Mouse (Mus musculus) neural tube, embryonic 12.5 days (tissue): ENCODE results near the gene Gm29797. TPM values are rescaled to one million over a fixed set of nuclear protein-coding genes. Genes with fewer than 3 reads are reported as not detected.
A peak's percentile ranks its signal among the peaks of the same experiment; 100 is the strongest.

Experiments used
- ATAC-seq: fragments of 200-750 bp; cut with Nextera tagmentation; 2 replicates; pipeline ENCODE4 v1.8.0; 2017; ENCODE audit warnings: low read depth, mild to moderate bottlenecking, moderate TSS enrichment, moderate library complexity; ENCODE audit not compliant: low FRiP score
- H3K27ac ChIP-seq: fragments of 300-500 bp; sonication (generic); 2 replicates; pipeline ENCODE4 v1.5.1; 2016
- H3K27me3 ChIP-seq: fragments of 300-500 bp; sonication (generic); replicated peaks from 2 replicates; pipeline ENCODE4 v1.6.1; 2016; ENCODE audit warnings: mild to moderate bottlenecking
- H3K36me3 ChIP-seq: fragments of 300-500 bp; sonication (generic); 2 replicates; pipeline ENCODE4 v1.6.1; 2016; ENCODE audit warnings: mild to moderate bottlenecking
- H3K4me1 ChIP-seq: fragments of 300-500 bp; sonication (generic); 2 replicates; pipeline ENCODE4 v1.6.1; 2016
- H3K4me2 ChIP-seq: fragments of 300-500 bp; sonication (generic); replicated peaks from 2 replicates; pipeline ENCODE4 v1.6.1; 2016; ENCODE audit warnings: mild to moderate bottlenecking
- H3K4me3 ChIP-seq: fragments of 300-500 bp; sonication (generic); 2 replicates; pipeline ENCODE4 v1.5.1; 2016
- H3K9ac ChIP-seq: fragments of 300-500 bp; sonication (generic); 2 replicates; pipeline ENCODE4 v1.6.1; 2016; ENCODE audit warnings: mild to moderate bottlenecking
- H3K9me3 ChIP-seq: fragments of 300-500 bp; sonication (generic); 2 replicates; pipeline ENCODE4 v1.6.1; 2016; ENCODE audit warnings: mild to moderate bottlenecking
- whole genome bisulfite sequencing: fragments of 180-500 bp; shearing (Covaris S2); methylation state at CpG from one replicate; pipeline ENCODE4 v1.1.7; 2016; 5-methylcytosine and 5-hydroxymethylcytosine counted together
- polyA plus RNA-seq: library from polyadenylated mRNA; unstranded; fragments of >200 nt; fragmentation: Nextera tagmentation; extraction: Ambion mirVana; gene quantifications from 2 replicates; pipeline ENCODE4 v1.2.1, GENCODE M21; 2016

Gm29797 gene
- polyA plus RNA-seq, 1 experiment from 2014 or later: not detected

DNA sequence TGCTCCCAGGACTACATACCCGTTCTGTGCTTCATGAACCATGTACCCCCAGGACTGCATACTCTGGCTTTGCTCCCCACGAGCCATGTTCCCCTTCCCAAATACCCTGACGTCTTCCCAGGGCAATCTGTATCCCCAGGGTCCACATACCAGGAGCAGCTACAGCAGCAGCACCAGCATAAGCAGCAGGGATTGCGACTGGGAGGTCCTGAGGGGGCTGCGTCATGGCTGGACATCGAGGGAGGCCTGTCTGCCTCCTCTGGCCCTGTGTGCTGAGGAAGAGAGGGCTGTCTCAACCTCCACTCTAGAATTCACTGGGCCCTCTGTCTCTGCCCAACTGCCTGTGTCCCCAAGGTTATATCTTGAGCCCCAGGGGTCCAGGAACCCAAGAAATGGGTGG, 34.2 kb downstream of the Gm29797 start:
- H3K9me3 ChIP-seq: no peaks in the 10 kb centered on the region
- H3K36me3 ChIP-seq: peaks cover 28% of the 10 kb centered on the region
- ATAC-seq: no peak
- WGBS: 86% methylated on average over 6 of the region's 6 CpGs
- no peak overlapping the region for H3K4me3 ChIP-seq
- H3K4me2 ChIP-seq: no peak overlapping the region
- H3K27me3 ChIP-seq: no peaks in the 10 kb centered on the region
- H3K4me1 ChIP-seq: peaks cover 13% of the 10 kb centered on the region
- no peak overlapping the region for H3K9ac ChIP-seq
- no peak overlapping the region for H3K27ac ChIP-seq

DNA sequence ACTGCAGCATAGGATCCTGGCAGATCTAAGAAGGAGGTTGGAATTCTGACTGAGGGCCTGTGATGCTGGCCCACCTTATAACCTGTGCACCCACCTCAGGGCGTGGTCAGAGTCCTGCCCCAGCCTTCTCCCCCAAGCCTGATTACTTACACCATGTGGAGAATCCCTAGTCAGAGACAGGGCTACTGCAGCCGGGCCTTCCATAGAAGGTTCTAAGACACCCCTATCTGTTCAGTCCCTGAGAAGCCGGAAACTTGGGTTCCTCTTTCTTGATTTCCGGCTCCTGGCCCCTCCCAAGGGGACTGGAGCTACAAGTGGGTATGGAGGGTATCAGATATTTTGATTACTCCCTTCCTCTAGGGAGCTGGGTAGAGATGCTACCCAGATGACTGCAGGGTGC, 34.7 kb downstream of the Gm29797 start:
- H3K27ac ChIP-seq: no peak overlapping the region
- H3K4me2 ChIP-seq: no peak overlapping the region
- 94% methylated on average over 4 of the region's 4 CpGs for WGBS
- H3K4me3 ChIP-seq: no peak overlapping the region
- H3K27me3 ChIP-seq: no peaks in the 10 kb centered on the region
- ATAC-seq: no peak
- peaks cover 28% of the 10 kb centered on the region for H3K36me3 ChIP-seq
- H3K9me3 ChIP-seq: no peaks in the 10 kb centered on the region
- peaks cover 13% of the 10 kb centered on the region for H3K4me1 ChIP-seq
- H3K9ac ChIP-seq: no peak overlapping the region

DNA sequence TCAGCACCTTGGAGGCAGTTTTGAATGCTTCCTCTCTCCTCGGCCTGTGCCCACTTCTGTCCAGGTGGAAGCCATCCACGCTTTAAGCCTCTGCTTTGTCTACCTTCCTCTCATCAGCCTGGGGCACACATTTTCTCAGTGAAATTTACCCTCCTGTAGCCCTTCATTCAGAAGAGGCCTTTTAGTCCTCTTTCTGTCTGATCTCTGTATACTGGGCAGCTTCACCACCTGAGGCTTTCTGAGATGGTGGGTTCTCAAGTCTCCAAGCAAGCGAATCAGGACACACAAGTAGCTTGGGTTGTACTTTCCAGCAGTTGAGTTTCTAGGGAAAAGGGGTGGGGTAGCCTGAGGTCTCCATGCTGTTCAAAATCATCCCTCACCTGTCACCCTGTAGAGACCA, 35.5 kb downstream of the Gm29797 start:
- peak overlapping the region; percentile 91; the same call in 1 of the 2 replicates for H3K4me2 ChIP-seq
- no peaks in the 10 kb centered on the region for H3K27me3 ChIP-seq
- whole genome bisulfite sequencing: 95% methylated on average over 3 of the region's 3 CpGs
- no peak overlapping the region for H3K27ac ChIP-seq
- no peak overlapping the region for H3K9ac ChIP-seq
- H3K4me1 ChIP-seq: peaks cover 13% of the 10 kb centered on the region
- peaks cover 21% of the 10 kb centered on the region for H3K36me3 ChIP-seq
- H3K9me3 ChIP-seq: no peaks in the 10 kb centered on the region
- H3K4me3 ChIP-seq: no peak overlapping the region
- no peak for ATAC-seq

DNA sequence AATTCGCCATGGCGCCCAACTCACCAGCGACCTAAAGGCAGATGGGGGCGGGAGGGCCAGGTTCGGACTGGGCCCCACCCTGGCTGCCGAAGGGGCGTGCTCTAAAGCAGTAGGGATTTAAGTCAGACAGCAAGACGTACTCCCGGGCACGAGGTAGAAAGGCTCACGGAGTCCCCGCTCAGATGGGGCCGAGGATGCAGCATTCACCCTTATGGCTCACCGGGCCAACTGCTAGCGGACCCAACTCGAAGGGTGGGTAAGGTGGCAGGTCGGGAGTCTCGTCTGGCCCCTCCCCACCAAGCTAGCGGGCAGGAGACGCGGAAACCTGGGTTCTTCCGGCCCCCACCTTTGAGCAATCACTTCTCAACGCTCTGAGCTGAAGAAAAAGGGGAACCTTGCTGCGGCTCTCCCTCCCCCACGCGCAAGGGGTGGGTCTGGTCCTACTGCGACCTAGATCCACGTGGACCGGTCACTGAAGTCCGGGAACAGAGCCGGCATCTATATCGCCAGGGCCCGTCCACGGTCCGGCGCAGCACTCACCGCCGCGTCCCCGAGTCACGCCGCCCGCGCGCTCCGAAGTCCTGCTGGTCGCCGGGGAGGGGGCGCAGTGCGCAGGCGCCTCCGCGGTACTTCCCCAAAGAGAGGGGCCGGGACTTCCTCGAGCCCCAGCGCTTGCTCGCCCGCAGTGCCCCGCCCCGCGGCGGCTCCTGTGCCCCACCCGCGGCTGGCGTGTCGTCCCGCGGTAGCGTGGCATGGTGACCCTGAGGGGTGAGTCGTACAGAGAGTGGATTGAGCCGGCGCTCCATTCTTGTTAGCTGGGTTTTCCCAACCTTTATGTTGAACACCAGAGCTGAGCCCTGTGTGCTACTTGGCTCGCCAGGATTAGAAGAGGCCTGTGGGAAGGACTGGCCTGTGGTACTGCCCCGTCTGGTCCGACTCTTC, 36.8 kb downstream of the Gm29797 start, which contains the start of gene Rgs19:
Gene Rgs19 (minus strand): TSS at position 639 of the 942 bp plus-strand sequence.
- Histone ChIP-seq H3K36me3 (peaks cover 10% of the 10 kb centered on the region), H3K9me3 (no peaks in the 10 kb centered on the region), H3K4me2 (peak within 1 kb of the TSS; percentile 91), H3K27ac (no peak within 1 kb of the TSS), H3K4me1 (peaks cover 13% of the 10 kb centered on the region), H3K27me3 (no peaks in the 10 kb centered on the region), H3K9ac (peak within 1 kb of the TSS; percentile 72), H3K4me3 (peak within 1 kb of the TSS; percentile 61)
- peak; percentile 78 for ATAC-seq
- under 1% methylated on average over 75 of the region's 75 CpGs for WGBS

DNA sequence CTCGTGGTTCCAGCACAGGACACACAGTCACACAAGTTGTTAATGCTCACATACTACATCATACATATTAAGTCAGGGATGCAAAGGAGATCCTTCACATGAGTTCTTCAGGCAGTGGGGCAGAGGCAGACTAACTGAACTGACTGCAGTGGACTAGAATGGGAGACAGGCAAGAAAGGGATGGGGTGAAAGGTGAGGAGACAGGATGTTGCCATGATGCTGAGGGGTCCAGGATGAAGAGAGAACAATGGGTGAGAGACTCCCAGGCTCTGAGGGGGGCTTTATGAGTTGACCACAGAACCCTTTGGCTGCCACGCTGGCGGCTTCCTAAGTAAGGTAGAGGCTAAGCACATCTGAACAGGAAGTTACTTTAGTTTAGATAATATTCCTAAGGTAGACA, 37.7 kb downstream of the Gm29797 start:
- Histone ChIP-seq H3K4me1 (peaks cover 13% of the 10 kb centered on the region), H3K9me3 (no peaks in the 10 kb centered on the region), H3K36me3 (0 out of 2 replicates have a peak, but pooled peaks cover 1% of the 10 kb centered on the region), H3K27ac (no peak overlapping the region), H3K27me3 (no peaks in the 10 kb centered on the region), H3K9ac (no peak overlapping the region), H3K4me2 (no peak overlapping the region), H3K4me3 (peak overlapping the region; percentile 61; the same call in 1 of the 2 replicates)
- 85% methylated on average over 3 of the region's 3 CpGs for WGBS
- no peak for ATAC-seq

DNA sequence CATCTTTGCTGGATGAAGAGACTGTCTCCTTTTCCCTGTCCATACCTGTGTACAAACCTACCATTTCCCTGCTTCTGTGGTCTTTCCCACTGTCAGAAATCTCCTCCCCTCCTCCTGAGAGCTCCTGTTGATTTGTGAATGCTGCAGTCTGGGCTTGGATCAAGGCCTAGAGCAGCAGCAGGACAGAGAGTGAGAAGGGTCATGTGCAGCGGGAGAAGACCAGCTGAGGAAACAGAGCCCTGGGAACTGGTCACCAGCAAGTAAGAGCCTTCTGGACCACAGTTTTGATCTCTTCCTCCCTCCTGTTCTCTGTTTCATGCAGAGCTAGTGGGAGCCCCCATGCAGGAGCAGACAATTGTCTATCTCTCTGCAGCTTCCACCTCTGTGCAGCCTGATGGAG, 38.9 kb downstream of the Gm29797 start:
- no peak overlapping the region for H3K4me3 ChIP-seq
- 67% methylated on average over 1 of the region's 1 CpGs for WGBS
- H3K9me3 ChIP-seq: no peaks in the 10 kb centered on the region
- H3K27ac ChIP-seq: no peak overlapping the region
- no peak overlapping the region for H3K4me2 ChIP-seq
- H3K4me1 ChIP-seq: peaks cover 13% of the 10 kb centered on the region
- no peaks in the 10 kb centered on the region for H3K27me3 ChIP-seq
- no peak overlapping the region for H3K9ac ChIP-seq
- no peak for ATAC-seq
- H3K36me3 ChIP-seq: no peaks in the 10 kb centered on the region

DNA sequence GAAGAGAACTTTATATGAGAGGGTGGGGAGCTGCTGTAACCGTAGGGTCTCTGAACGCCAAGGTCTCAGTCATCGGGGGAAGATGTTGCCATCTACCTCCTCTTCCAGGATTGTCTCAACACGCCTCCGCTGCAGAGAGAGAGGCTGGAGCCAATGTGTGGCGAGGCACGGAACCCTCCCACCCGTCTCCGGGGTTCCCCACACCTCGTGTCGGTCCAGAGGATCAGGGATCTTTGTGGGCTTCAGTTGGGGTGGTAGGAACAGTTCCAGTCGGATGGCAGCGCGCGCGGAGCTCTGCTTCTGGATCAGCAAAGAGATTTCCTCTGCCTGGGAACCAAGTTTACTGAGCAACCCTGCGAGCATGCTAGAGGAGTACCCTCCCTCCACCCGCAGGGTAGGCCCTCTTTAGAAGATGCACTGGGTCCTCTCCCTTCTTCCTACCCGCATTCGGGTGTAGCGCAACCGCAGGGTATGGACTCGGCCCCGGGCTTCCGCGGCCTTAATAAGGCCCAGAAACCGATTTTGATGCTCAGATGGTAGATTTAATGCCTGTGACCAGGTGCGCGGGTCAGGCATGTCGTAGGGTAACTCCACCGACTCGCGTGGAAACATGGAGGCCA, 40.1 kb downstream of the Gm29797 start:
- Histone ChIP-seq H3K36me3 (no peaks in the 10 kb centered on the region), H3K9me3 (no peaks in the 10 kb centered on the region), H3K4me3 (no peak overlapping the region), H3K27me3 (no peaks in the 10 kb centered on the region), H3K9ac (no peak overlapping the region), H3K27ac (no peak overlapping the region), H3K4me1 (peaks cover 13% of the 10 kb centered on the region), H3K4me2 (no peak overlapping the region)
- ATAC-seq: no peak
- WGBS: 70% methylated on average over 33 of the region's 33 CpGs

DNA sequence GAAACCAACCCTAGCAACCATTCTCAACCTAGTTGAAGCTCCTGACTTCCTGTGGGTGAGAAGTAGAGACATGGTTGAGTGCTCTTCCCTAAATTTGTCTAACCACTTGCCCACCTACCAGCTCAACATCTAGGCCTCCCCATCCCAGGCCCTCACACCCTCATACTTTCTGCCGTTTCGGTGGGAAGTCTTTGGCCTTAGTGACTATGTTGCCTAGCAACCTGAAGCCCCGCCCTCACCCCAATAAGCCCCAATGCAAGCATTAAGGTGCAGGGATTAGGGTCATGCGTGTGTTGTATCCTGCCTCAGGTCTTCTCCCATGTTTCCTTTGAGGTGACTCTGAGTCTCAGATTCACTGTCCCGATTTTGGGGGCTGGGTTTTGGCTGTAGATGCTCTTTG, 41.4 kb downstream of the Gm29797 start, which contains the start of gene Lkaaear1:
Gene Lkaaear1 (minus strand): TSS at position 202 of the 400 bp plus-strand sequence.
- 38% methylated on average over 5 of the region's 5 CpGs for WGBS

DNA sequence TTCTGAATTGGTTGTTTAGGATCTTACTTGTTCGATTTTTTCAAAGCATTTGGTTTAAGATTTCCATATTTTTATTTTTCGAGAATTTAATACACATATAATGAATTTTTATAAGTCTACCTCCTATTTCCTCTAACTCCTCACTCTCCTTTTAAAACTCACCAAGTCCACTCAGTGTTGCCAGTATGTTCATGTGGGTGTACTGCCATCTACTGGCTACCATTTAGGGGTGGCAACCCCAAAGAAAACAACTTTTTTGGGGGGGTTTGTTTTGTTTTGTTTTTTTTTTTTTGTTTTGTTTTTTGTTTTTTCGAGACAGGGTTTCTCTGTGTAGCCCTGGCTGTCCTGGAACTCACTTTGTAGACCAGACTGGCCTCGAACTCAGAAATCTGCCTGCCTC, 49.8 kb downstream of the Gm29797 start:
- whole genome bisulfite sequencing: 45% methylated on average over 4 of the region's 4 CpGs
- Histone ChIP-seq H3K27me3 (no peaks in the 10 kb centered on the region), H3K4me2 (no peak overlapping the region), H3K4me3 (no peak overlapping the region), H3K4me1 (no peaks in the 10 kb centered on the region), H3K9me3 (no peaks in the 10 kb centered on the region), H3K36me3 (no peaks in the 10 kb centered on the region), H3K27ac (no peak overlapping the region), H3K9ac (no peak overlapping the region)
- ATAC-seq: no peak

More for the DNA sequence above, 41.4 kb downstream of the Gm29797 start, which contains the start of gene Lkaaear1:
- Histone ChIP-seq H3K4me2 (no peak within 1 kb of the TSS), H3K27me3 (no peaks in the 10 kb centered on the region), H3K9me3 (no peaks in the 10 kb centered on the region), H3K4me1 (peaks cover 5% of the 10 kb centered on the region; the same call in 1 of the 2 replicates), H3K27ac (no peak within 1 kb of the TSS), H3K36me3 (no peaks in the 10 kb centered on the region), H3K4me3 (no peak within 1 kb of the TSS), H3K9ac (no peak within 1 kb of the TSS)
- ATAC-seq: no peak

Other genes with a start within 250 kb of the Gm29797 start
- gene Zbtb46, start 197.6 kb upstream of the Gm29797 start, polyA plus RNA-seq: 26.8 and 27.2 TPM in 2 replicates
- 0.14 TPM in 1 of 2 replicates, not detected in the other for gene Abhd16b, start 163.8 kb upstream of the Gm29797 start, polyA plus RNA-seq
- 127 and 130 TPM in 2 replicates for gene Tpd52l2, start 159.9 kb upstream of the Gm29797 start, polyA plus RNA-seq
- 141 and 147 TPM in 2 replicates for gene Dnajc5, start 136.5 kb upstream of the Gm29797 start, polyA plus RNA-seq
- gene Uckl1, start 72.1 kb upstream of the Gm29797 start, polyA plus RNA-seq: 59.9 and 65.9 TPM in 2 replicates
- 72.9 and 78.0 TPM in 2 replicates for gene Prpf6, start 65.2 kb upstream of the Gm29797 start, polyA plus RNA-seq
- 86.5 and 89.6 TPM in 2 replicates for gene Zfp512b, start 64.2 kb upstream of the Gm29797 start, polyA plus RNA-seq
- 107 and 112 TPM in 2 replicates for gene Samd10, start 57.8 kb upstream of the Gm29797 start, polyA plus RNA-seq
- gene Sox18, start 14.6 kb downstream of the Gm29797 start, polyA plus RNA-seq: 20.3 and 20.6 TPM in 2 replicates
- gene Tcea2, start 23.3 kb downstream of the Gm29797 start, polyA plus RNA-seq: 27.3 and 30.0 TPM in 2 replicates
- gene Rgs19, start 36.9 kb downstream of the Gm29797 start, polyA plus RNA-seq: 44.0 and 44.8 TPM in 2 replicates
- gene Lkaaear1, start 41.4 kb downstream of the Gm29797 start, polyA plus RNA-seq: not detected in 2 replicates
- 36.4 and 39.6 TPM in 2 replicates for gene Oprl1, start 58.0 kb downstream of the Gm29797 start, polyA plus RNA-seq
- 70.4 and 79.3 TPM in 2 replicates for gene Myt1, start 106.3 kb downstream of the Gm29797 start, polyA plus RNA-seq
- 36.4 and 38.5 TPM in 2 replicates for gene Pcmtd2, start 180.8 kb downstream of the Gm29797 start, polyA plus RNA-seq
- 88.1 and 93.5 TPM in 2 replicates for gene Polr3k, start 207.3 kb downstream of the Gm29797 start, polyA plus RNA-seq